Mouse (Mus musculus) liver, embryonic 12.5 days (tissue): ENCODE results near the gene Gpc3. TPM values are rescaled to one million over a fixed set of nuclear protein-coding genes. Genes with fewer than 3 reads are reported as not detected.

ENCODE experiments used
- ATAC-seq: fragments of 200-750 bp; cut with Nextera tagmentation; 2 replicates; pipeline ENCODE4 v1.8.0; 2017; ENCODE audit warnings: moderate number of reproducible peaks, mild to moderate bottlenecking, moderate library complexity
- H3K27ac ChIP-seq: fragments of 300-500 bp; sonication (generic); 2 replicates; pipeline ENCODE4 v1.5.1; 2016; ENCODE audit warnings: mild to moderate bottlenecking
- H3K27me3 ChIP-seq: fragments of 300-500 bp; sonication (generic); replicated peaks from 2 replicates; pipeline ENCODE4 v1.6.1; 2016; ENCODE audit warnings: mild to moderate bottlenecking, moderate library complexity
- H3K36me3 ChIP-seq: fragments of 300-500 bp; sonication (generic); 2 replicates; pipeline ENCODE4 v1.6.1; 2016; ENCODE audit warnings: mild to moderate bottlenecking, moderate library complexity
- H3K4me1 ChIP-seq: fragments of 300-500 bp; sonication (generic); 2 replicates; pipeline ENCODE4 v1.6.1; 2016
- H3K4me2 ChIP-seq: fragments of 300-500 bp; sonication (generic); 2 replicates; pipeline ENCODE4 v1.6.1; 2016; ENCODE audit warnings: mild to moderate bottlenecking, moderate library complexity
- H3K4me3 ChIP-seq: fragments of 300-500 bp; sonication (generic); 2 replicates; pipeline ENCODE4 v1.5.1; 2016; ENCODE audit warnings: mild to moderate bottlenecking, moderate library complexity
- H3K9ac ChIP-seq: fragments of 300-500 bp; sonication (generic); 2 replicates; pipeline ENCODE4 v1.6.1; 2016; ENCODE audit warnings: mild to moderate bottlenecking, moderate library complexity
- H3K9me3 ChIP-seq: fragments of 300-500 bp; sonication (generic); replicated peaks from 2 replicates; pipeline ENCODE4 v1.6.1; 2016; ENCODE audit warnings: mild to moderate bottlenecking, moderate library complexity
- WGBS: fragments of 180-500 bp; shearing (Covaris S2); methylation state at CpG from one replicate; pipeline ENCODE4 v1.1.7; 2016; ENCODE audit not compliant: insufficient replicate concordance; 5-methylcytosine and 5-hydroxymethylcytosine counted together
- microRNA counts: library from miRNA; unstranded; fragments of <30 nt; microRNA quantifications from one replicate; lab custom pipeline; 2017
- microRNA-seq: library from miRNA; unstranded; fragments of <30 nt; microRNA quantifications from one replicate; pipeline ENCODE4, GENCODE M21; 2017
- polyA plus RNA-seq: library from polyadenylated mRNA; unstranded; fragments of >200 nt; fragmentation: Nextera tagmentation; extraction: Ambion mirVana; gene quantifications from 2 replicates; pipeline ENCODE4 v1.2.1, GENCODE M21; 2016

Gene Gpc3
- polyA plus RNA-seq, 1 experiment from 2014 or later: 278 TPM

DNA sequence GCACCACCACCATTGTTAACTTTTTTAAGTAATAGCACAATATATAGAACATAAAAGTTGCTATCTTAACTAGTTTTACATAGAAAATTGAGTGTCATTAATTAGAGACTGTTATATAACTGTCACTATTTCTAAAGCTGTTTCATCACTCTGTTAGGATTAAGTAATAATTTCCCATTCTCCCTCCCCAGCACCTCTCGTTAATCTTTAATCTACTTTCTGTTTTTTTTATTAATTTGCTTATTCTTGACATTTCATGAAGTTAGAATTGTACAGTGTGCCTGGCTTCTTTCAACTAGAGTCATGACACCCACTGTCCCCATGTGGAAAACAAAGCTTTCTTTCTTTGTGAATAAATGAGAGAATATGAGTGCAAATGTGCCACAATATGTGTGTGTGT, 359.2 kb downstream of the Gpc3 start:
- no peaks in the 10 kb centered on the region for H3K4me1 ChIP-seq
- H3K27ac ChIP-seq: no peak overlapping the region
- no peaks in the 10 kb centered on the region for H3K9me3 ChIP-seq
- no peaks in the 10 kb centered on the region for H3K36me3 ChIP-seq
- no peaks in the 10 kb centered on the region for H3K27me3 ChIP-seq
- 50% methylated on average over 1 of the region's 1 CpGs for WGBS
- no peak overlapping the region for H3K4me2 ChIP-seq
- no peak for ATAC-seq
- H3K9ac ChIP-seq: no peak overlapping the region
- no peak overlapping the region for H3K4me3 ChIP-seq

DNA sequence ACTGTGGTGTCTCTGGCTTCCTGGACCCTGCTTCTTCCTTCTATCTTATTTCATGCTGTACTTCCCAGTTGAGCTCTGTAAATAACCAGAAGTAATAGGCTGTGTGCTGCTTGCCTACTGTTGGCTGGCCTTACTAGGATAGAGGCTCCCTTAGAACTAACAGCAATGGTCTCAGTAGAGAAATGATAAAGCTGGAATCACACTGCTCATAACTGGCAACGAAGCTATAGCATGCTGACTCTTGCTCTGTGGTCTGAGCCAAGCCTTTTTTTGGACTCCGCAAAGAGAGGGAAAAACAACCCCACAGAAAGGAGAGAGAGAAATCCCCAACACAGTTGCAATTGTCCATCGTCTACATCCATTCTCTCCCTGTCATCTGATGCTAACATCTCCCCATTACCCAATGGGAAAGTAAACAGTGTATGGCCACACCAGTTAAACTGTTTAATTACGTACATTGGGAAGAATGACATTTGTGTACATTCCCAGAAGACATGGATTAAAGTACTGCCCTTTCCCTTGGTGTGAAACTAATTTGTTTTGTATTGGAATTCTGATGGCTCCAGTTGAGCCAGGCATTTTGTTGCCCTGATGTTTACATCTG, 368.0 kb downstream of the Gpc3 start:
- Histone ChIP-seq H3K27ac (no peak overlapping the region), H3K36me3 (no peaks in the 10 kb centered on the region), H3K4me3 (no peak overlapping the region), H3K27me3 (0 out of 2 replicates have a peak, but pooled peaks cover 3% of the 10 kb centered on the region), H3K9me3 (no peaks in the 10 kb centered on the region), H3K4me2 (no peak overlapping the region), H3K4me1 (no peaks in the 10 kb centered on the region), H3K9ac (no peak overlapping the region)
- WGBS: 65% methylated on average over 4 of the region's 4 CpGs
- no peak for ATAC-seq

DNA sequence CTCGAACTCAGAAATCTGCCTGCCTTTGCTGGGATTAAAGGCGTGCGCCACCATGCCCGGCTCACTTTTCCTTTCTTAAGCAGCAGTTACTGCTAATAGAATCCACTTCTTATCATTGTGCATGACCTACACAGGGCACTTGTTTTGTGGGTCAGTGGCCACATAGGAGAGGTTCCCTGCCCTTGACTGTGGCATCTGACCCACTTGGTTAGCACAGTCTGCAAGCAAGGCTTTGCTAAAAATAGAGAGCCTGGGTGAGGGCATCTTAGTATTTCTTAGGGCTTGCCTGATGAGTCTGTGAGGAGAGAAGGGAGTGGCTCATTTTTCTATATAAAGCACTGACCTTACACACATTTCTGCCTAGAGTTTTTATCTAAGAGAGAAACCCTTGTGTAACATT, 376.3 kb downstream of the Gpc3 start:
- ATAC-seq: no peak
- no peak overlapping the region for H3K4me3 ChIP-seq
- WGBS: 70% methylated on average over 4 of the region's 4 CpGs

DNA sequence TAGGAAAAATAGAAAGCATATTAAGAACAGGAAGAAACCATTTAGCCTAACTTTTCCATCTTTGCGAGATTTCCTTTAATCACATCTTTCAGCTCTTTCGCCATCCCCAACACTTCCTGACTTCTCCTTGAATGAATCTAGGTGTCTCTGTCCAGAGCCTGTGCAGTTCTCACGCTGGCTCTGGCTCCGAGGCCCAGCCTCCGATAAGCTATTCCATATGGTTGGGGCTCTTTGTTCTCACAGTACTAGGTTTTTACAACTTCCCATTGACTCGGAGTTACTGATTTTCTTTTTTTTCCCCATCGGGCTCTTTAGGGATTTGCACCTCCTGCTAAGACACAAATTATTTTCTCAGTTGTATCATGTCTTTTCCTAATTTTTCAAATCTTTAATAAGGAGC, 381.8 kb downstream of the Gpc3 start:
- no peak overlapping the region for H3K9ac ChIP-seq
- no peak overlapping the region for H3K27ac ChIP-seq
- H3K36me3 ChIP-seq: no peaks in the 10 kb centered on the region
- no peaks in the 10 kb centered on the region for H3K27me3 ChIP-seq
- WGBS: 72% methylated on average over 7 of the region's 7 CpGs
- no peak overlapping the region for H3K4me3 ChIP-seq
- H3K4me1 ChIP-seq: no peaks in the 10 kb centered on the region
- no peak overlapping the region for H3K4me2 ChIP-seq
- no peak for ATAC-seq
- H3K9me3 ChIP-seq: no peaks in the 10 kb centered on the region

More for the DNA sequence above, 376.3 kb downstream of the Gpc3 start:
- Histone ChIP-seq H3K4me1 (no peaks in the 10 kb centered on the region), H3K36me3 (no peaks in the 10 kb centered on the region), H3K9ac (no peak overlapping the region), H3K9me3 (no peaks in the 10 kb centered on the region), H3K27me3 (0 out of 2 replicates have a peak, but pooled peaks cover 3% of the 10 kb centered on the region), H3K27ac (no peak overlapping the region), H3K4me2 (no peak overlapping the region)

DNA sequence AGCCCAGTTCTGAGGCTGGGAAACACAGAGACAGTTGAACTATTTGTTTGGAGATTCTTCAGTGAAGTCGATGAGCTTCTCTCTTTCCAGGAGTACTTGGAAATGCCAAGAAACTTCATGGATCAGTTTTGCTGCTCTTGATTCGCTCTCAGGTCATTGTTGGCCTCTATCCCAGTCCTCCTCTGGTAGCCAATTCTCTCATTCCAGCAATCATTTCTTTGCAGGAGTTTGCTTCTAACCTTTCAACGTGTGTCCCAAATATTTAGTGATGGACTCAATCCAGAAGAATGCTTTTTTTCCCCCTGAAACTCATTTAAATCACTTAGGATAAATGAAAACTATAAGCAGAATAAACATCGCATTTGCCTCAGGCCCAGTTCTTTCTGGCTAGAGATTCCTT, 383.0 kb downstream of the Gpc3 start:
- no peak for ATAC-seq
- Histone ChIP-seq H3K9ac (no peak overlapping the region), H3K4me3 (no peak overlapping the region), H3K4me2 (no peak overlapping the region), H3K4me1 (no peaks in the 10 kb centered on the region), H3K9me3 (no peaks in the 10 kb centered on the region), H3K27ac (no peak overlapping the region), H3K27me3 (no peaks in the 10 kb centered on the region), H3K36me3 (no peaks in the 10 kb centered on the region)
- 71% methylated on average over 4 of the region's 4 CpGs for WGBS

MicroRNAs within 50 kb of the gene (microRNA counts, 519-probe panel; counts per million panel counts)
- microRNA mmu-miR-717 (lab: Ali Mortazavi, UCI): 582 counts per million, percentile 70 among the panel's probes with 10 or more counts

Small RNA genes lying within 50 kb of the gene (microRNA-seq; reads per million reads assigned to microRNA genes)
- not detected for gene Mir6384
- gene Mir717: not detected

Other genes with a start within 250 kb of the Gpc3 start
- gene Ccdc160, start 177.2 kb upstream of the Gpc3 start, polyA plus RNA-seq: 0.11 and 0.18 TPM in 2 replicates